Mouse (Mus musculus) ES-E14 (cell line): Measurements from ENCODE around the gene Vsir.

ENCODE experiments used
- CHD2 ChIP-seq: IDR thresholded peaks from 2 replicates; pipeline ENCODE4 v1.6.1; 2014; ENCODE audit warnings: mild to moderate bottlenecking, low read depth, low read length, inconsistent platforms
- HCFC1 ChIP-seq: IDR thresholded peaks from 2 replicates; pipeline ENCODE4 v1.6.1; 2012; ENCODE audit warnings: low read length, inconsistent platforms, borderline replicate concordance; ENCODE audit not compliant: insufficient read depth
- MAFK ChIP-seq: IDR thresholded peaks from 2 replicates; pipeline ENCODE4 v1.6.1; 2014; ENCODE audit warnings: mild to moderate bottlenecking, low read depth, low read length, inconsistent platforms; ENCODE audit not compliant: insufficient read depth
- ZC3H11A ChIP-seq: IDR thresholded peaks from 2 replicates; pipeline ENCODE4 v1.6.1; 2012; ENCODE audit warnings: low read depth, mild to moderate bottlenecking, inconsistent platforms, low read length, borderline replicate concordance
- ZNF384 ChIP-seq: IDR thresholded peaks from 2 replicates; pipeline ENCODE4 v1.6.1; 2012; ENCODE audit warnings: low read depth, low read length, inconsistent platforms

GRCm38 (mm10) chr10:60363426-60363825 is 16.8 kb downstream of the Vsir start:
- TF ChIP-seq ZC3H11A: no peak
- TF ChIP-seq ZNF384: no peak
- TF ChIP-seq HCFC1: no peak
- TF ChIP-seq CHD2: no peak
- no peak for TF ChIP-seq MAFK
